Mouse (Mus musculus) cerebellum, postnatal 10 days (tissue): ENCODE data around the gene Ogdhl.
A peak's percentile ranks its signal among the peaks of the same experiment; 100 is the strongest.
"Not testable (repeated sequence)": the region's sequence is repeated elsewhere in the genome, so short reads cannot be mapped to it uniquely, and the experiment has no call there.

Source experiments
- DNase-seq, 2 experiments: peaks; one replicate each; pipeline ENCODE4 v3.0.0; 2021; ENCODE audit warnings: mixed read lengths in 2 of 2

Ogdhl gene

GRCm38 (mm10) chr14:32321732-32322685, at the start of gene Ogdhl:
Gene Ogdhl (plus strand): TSS chr14:32322019.
- peak; percentile 86 to 88 for DNase-seq

- DNase-seq, result peak in 1 of 2 experiments; percentile 18
Observed at GRCm38 (mm10) chr14:32301622-32302021, 20.2 kb upstream of the Ogdhl start.

DNA sequence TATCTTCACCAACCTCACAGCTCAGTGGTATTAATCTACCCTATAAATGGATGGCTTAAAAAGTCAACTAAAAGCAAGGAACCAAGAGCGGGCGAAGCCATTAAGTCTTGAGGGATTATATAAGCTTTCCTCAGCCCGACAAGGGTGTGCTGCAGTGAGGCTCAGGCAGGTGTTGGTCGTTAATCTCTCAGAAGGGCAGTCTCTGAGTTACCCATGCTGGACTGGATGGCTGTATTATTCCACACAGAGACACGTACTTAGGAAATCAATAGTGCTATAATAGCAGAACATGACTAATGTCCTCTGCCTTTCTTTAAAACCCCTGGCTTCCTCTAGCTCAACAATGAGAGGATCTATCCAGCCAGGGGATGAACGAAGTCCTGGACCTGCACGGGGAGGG, 19.4 kb upstream of the Ogdhl start:
- DNase-seq, result no peak

- no peak for DNase-seq
Observed at GRCm38 (mm10) chr14:32304921-32305320, 16.9 kb upstream of the Ogdhl start.

DNA sequence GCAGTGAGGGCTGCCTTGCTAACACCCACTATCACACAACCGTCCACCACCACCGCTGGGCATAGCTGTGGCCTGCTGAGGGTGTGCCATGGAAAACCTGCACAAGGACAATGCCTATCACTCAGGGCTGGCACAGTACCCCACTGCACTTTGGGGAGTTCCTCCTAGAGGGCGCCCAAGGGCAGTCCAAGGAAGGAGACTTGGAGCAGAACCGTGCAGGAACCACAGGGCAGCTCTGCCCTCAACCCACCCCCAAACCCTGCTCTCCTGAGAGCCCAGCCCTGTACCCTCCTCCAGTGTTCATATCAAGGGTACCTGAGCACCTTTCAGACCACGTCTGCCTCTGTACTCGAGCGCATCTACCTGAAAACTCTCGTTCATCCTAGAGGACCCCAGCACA, 11.9 kb upstream of the Ogdhl start:
- peak; percentile 94 to 95 for DNase-seq

DNA sequence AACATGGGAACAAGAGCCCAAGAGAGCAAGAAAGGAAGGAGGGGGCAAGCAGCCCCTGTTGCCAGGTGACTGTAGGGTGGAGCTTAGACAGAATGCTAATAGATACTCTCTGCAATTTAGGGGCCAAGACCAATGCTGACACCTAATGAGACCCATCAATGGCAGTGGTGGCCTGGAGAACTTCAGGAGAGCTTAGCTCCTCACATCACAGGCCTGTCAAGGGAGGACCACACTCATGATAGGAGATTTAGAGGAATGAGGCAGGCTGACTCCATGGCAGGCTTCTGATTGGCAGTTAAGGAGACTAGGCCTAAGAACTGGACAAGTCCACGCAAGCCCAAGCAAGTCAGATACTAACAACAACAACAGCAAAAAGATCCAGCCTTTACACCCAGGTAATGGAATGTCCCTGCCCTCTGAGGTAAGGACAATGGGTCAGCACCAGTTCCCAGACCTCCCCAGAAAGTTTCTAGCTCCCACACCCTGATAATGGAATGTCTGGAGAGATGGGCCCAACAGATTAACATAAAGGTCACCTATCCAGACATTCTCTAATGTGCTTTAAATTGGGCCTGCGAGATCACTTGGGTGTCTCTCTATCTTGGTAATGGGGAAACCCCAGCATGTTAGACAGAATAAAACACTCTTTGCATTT, 10.3 kb upstream of the Ogdhl start:
- no peak for DNase-seq

- DNase-seq, result no peak
Observed at GRCm38 (mm10) chr14:32317822-32318221, 4.0 kb upstream of the Ogdhl start.

GRCm38 (mm10) chr14:32323221-32323620, 1.4 kb downstream of the Ogdhl start:
- DNase-seq, result peak; percentile 66 to 82

GRCm38 (mm10) chr14:32327366-32327765, 5.5 kb downstream of the Ogdhl start:
- peak; percentile 74 to 82 for DNase-seq

GRCm38 (mm10) chr14:32332515-32333445, 11.0 kb downstream of the Ogdhl start:
- DNase-seq, result peak; percentile 64

DNA sequence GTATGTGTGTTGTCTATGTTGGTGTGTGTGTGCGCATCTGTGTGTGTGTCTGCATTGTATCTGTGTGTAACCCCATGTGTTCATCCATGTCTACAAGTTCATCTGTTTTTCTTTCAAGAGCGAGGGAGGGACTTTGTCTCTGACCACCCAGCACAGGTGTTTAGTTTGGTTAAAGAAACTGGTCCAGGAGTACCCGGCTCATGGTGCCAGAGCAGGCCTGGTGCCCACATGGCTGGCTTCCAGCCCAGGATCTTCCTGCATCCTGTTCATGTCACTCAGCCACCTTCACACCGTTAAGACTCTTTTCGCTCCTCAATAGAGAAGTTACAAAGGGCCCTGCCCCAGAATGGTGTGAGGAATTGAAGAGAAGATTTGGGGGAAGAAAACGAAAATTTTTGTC, 14.2 kb downstream of the Ogdhl start:
- peak; percentile 91 to 93 for DNase-seq

DNA sequence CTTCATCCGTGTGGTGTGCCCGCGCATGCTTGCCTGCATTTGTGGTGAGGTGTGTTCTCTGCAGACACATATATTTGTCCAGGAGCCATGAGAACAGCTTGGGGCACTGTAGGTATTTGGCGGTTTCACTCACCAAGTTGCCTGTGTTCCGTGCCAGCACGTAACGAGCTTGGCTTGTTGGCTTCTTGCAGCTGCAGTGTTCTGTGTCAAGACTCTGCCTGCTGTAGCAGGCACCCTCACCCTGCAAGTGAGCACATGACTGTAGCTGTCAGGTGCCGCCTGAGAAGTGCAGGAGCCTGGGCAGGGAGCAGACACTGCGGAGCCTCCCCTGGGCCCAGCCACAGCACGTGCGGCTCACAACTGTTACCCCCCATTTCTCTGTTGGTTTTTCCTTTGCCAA, 14.7 kb downstream of the Ogdhl start:
- DNase-seq, result peak; percentile 94 to 95

DNA sequence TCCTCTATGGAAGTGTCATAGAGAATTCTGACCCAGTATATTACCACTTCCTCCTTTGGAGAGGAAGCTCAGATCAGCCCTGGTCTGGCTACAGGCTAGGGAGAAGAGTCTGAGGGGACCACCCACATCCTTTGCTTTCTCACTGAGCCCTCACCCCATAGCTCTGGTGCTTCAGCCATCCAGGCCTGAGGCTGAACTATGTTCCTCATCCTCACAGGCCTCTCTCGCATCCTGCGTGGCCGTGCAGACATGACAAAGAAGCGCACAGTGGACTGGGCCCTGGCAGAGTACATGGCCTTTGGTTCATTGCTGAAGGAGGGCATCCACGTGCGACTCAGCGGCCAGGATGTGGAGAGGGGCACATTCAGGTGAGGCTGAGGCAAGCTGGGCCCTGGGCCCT, 20.0 kb downstream of the Ogdhl start:
- no peak for DNase-seq

DNA sequence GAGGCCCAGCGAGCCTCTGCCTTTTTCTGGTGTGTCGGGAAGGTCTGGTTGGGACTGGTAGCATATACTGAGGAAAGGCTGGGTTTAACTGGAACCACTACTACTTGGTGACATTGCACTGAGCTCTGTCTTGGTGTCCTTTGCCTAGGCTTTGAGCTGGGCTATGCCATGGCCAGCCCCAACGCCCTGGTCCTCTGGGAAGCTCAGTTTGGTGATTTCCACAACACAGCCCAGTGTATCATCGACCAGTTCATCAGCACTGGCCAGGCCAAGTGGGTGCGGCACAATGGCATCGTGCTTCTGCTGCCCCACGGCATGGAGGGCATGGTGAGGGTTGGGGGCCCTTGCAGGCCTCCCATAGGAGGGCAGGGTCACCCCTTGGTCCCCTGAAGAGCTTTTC, 22.4 kb downstream of the Ogdhl start:
- no peak for DNase-seq

GRCm38 (mm10) chr14:32344694-32345093, 22.9 kb downstream of the Ogdhl start:
- no peak for DNase-seq

DNA sequence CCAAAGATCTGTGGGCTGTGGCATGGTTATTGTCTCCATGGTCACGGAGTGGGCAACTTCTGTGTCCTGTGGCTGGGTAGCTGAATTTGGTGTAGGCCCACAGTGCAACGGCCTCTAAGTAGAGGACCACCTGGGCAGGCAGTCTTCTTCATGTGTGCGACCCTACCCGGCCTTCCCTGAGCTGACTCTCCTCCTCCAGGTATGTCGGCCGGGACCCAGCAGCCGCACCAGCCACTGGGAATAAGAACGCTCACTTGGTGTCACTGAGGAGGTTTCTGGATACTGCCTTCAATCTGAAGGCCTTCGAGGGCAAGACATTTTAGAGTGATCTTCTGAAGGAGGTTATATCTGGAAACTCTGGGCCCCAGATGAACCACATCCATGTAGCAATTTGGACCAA, 25.5 kb downstream of the Ogdhl start:
- no peak for DNase-seq

DNA sequence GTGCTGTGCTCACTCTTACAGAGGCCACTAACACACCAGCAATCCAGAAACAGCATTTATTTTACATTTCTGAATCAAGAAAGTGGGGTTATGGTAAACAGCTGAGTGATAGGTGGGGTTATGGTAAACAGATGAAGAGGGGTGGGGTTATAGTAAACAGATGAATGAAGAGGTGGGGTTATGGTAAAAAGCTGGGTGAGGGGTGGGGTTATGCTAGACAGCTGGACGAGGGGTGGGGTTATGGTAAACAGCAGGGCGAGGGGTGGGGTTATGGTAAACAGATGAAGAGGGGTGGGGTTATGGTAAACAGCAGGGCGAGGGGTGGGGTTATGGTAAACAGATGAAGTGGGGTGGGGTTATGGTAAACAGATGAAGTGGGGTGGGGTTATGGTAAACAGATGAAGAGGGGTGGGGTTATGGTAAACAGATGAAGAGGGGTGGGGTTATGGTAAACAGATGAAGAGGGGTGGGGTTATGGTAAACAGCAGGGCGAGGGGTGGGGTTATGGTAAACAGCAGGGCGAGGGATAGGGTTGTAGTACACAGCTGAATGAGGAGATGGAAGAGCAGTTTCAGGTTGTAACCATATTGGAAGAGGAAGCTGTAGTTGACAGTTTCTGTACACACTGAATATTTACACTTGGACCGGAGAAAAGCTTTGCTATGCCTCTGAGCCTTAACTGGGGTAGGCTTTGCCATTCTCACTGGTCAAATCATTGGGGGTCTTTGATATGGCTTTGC, 29.5 kb downstream of the Ogdhl start:
- not testable (repeated sequence) for DNase-seq

GRCm38 (mm10) chr14:32364359-32364758, 42.5 kb downstream of the Ogdhl start:
- no peak for DNase-seq

- peak; percentile 23 to 30 for DNase-seq
Observed at GRCm38 (mm10) chr14:32369756-32370155, 47.9 kb downstream of the Ogdhl start.

- DNase-seq, result no peak
Observed at GRCm38 (mm10) chr14:32372510-32372909, 50.7 kb downstream of the Ogdhl start.

DNA sequence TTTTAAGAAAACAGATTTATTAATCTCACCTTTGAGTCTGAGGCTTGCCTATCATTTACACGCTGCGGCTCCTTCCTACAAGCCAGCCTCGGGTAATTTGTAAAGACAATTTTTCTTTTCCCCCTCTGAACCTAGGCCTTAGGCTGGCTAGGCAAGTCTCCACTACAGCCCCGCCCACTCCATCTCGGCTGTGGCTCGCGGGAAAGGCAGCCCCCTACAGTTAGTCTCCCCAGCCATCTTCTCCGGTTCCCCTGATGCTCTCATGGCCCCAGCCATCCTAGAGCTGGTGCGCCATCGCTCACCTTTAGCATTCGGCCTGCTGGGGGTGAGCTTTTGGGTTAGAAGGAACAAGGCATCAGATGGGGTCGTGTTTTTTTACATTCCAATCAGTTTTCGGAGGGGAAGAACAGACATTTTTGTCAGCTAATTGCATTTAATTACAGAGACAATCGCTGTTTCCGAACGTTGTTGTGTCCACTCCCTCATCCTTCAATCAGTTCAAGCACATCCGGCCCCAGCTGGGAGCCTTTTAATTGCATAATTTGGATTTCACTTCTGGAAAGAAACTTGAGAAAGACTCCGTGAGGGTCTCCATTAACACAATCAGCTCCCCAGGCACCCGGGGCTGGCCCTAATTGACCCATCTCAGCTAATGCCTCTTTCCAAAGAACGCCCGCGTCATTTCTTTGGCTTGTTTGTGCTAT, 57.7 kb downstream of the Ogdhl start:
- DNase-seq, result peak; percentile 20 to 25
